9 mouse cellular contexts compared by ENCODE assay signal in the genomic region with DNA sequence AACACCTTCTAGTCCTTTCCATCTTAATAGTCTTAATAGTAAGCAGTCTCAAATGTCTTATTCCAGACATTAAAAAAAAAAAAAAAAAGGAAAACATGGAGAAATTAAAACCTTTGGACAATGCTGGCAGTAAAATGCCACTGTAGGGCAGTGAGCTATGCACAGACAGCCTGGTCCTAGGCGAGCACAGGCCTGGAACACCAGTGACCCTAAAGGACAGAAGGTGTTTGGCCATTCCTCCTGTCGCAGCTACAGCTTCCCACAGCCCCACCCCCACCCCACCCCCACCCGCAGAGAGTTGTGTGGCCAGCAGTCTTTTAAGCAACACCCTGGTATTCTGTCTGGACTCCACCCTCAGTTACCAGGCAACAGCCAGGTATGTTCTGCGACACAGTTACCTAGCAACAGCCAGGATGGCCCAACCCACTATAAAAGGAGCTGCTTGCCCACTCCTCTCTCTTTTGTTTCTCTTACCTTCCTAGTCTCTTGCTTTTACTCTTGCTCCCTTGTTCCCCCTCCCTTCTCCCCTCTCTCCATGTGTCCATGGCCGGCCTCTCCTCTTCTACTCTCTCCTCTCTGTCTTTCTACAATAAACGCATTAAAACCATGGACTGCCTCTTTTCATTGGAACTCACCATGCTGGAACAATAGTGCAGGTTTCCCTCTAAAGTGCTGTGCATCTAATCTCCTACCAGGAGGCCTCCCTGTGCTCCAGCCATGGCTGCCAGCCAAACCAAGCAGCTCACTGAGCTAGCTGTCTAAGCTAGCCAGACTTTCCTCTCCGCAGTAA.
A peak's percentile ranks its signal among the peaks of the same experiment; 100 is the strongest.
DNase-seq lines count a peak whose midpoint lies in the region; ATAC-seq lines count a peak whose summit lies in the region.
"Had no signal": no experiment of that assay in that cellular context is flagged by ENCODE, and none has a peak within 500 bp of the region (broad histone marks: within the 10 kb centered on the region; RNA-seq: fewer than 3 reads in every experiment).

No protein-coding gene starts in this region.

- no peak overlapping the region for H3K27ac ChIP-seq in hindbrain, embryonic 15.5 days (replicated peaks)
- H3K27ac ChIP-seq in neural tube, embryonic 13.5 days (replicated peaks), result no peak overlapping the region

- H3K9ac ChIP-seq in hindbrain, embryonic 15.5 days, result no peak overlapping the region
- H3K9ac ChIP-seq in neural tube, embryonic 13.5 days, result no peak overlapping the region

- ATAC-seq in hindbrain, embryonic 15.5 days (ENCODE audit: low FRiP score, low read depth), result peak; percentile 93
- peak; percentile 74 for ATAC-seq in neural tube, embryonic 13.5 days (ENCODE audit: low read depth)
- ATAC-seq in erythroid progenitor cell, adult 5-6 weeks (replicated peaks; ENCODE audit: low FRiP score, poor library complexity, severe bottlenecking), result no peak

- H3K4me1 ChIP-seq in hindbrain, embryonic 15.5 days (replicated peaks), result no peaks in the 10 kb centered on the region
- 0 out of 2 replicates have a peak, but pooled peaks cover 4% of the 10 kb centered on the region for H3K4me1 ChIP-seq in neural tube, embryonic 13.5 days (replicated peaks)

- no peak overlapping the region for H3K4me2 ChIP-seq in hindbrain, embryonic 15.5 days
- H3K4me2 ChIP-seq in neural tube, embryonic 13.5 days, result no peak overlapping the region

- no peaks in the 10 kb centered on the region for H3K27me3 ChIP-seq in hindbrain, embryonic 15.5 days
- no peaks in the 10 kb centered on the region for H3K27me3 ChIP-seq in neural tube, embryonic 13.5 days

- H3K36me3 ChIP-seq in hindbrain, embryonic 15.5 days, result no peaks in the 10 kb centered on the region
- H3K36me3 ChIP-seq in neural tube, embryonic 13.5 days, result no peaks in the 10 kb centered on the region

- DNase-seq in left cerebral cortex, postnatal 4 days, result peak; percentile 5
- DNase-seq in left cerebral cortex, adult 8-10 months (ENCODE audit: low spot score in 2 of 2), result no peak
- DNase-seq in embryo, embryonic 10.5 days (ENCODE audit: low spot score), result peak; percentile 47
- no peak for DNase-seq in ovary, postnatal 14 days (ENCODE audit: low spot score)
- no peak for DNase-seq in heart, adult 11 months
- DNase-seq: thymus, postnatal 36 days had no signal

- H3K9me3 ChIP-seq in hindbrain, embryonic 15.5 days, result no peaks in the 10 kb centered on the region
- no peaks in the 10 kb centered on the region for H3K9me3 ChIP-seq in neural tube, embryonic 13.5 days

- WGBS in hindbrain, embryonic 15.5 days, result 30% methylated on average over 7 of the region's 7 CpGs
- 24% methylated on average over 7 of the region's 7 CpGs for WGBS in neural tube, embryonic 13.5 days

- H3K4me3 ChIP-seq in hindbrain, embryonic 15.5 days, result no peak overlapping the region
- no peak overlapping the region for H3K4me3 ChIP-seq in neural tube, embryonic 13.5 days

- intact Hi-C loops in left cerebral cortex, postnatal 4 days (cut with DNase I), result no loop called here

Comparison
In these comparisons a context has a peak if more than half of its experiments do, and no peak if none do; other contexts are left out.
1. DNase-seq: peak in left cerebral cortex, postnatal 4 days (single experiment) and embryo, embryonic 10.5 days (single experiment); none in left cerebral cortex, adult 8-10 months (0 of 2), ovary, postnatal 14 days (single experiment) and heart, adult 11 months (single experiment).